Mouse (Mus musculus) Patski (cell line): Measurements from ENCODE around the gene Obp1a. TPM values are rescaled to one million over a fixed set of nuclear protein-coding genes. Genes with fewer than 3 reads are reported as not detected.

Experiments
- ATAC-seq: fragments of 100-300 bp; one replicate; pipeline ENCODE4 v1.8.0; 2021
- CTCF ChIA-PET: fragments of 350-600 bp; sonication (Branson Sonifier 250); formaldehyde crosslinking; loops from one replicate; lab custom pipeline; 2022; ENCODE audit warnings: inconsistent platforms; lab: Charles Lee
- POLR2A ChIA-PET: fragments of 350-600 bp; sonication (Branson Sonifier 250); formaldehyde crosslinking; loops from one replicate; lab custom pipeline; 2022; ENCODE audit warnings: antibody characterized with exemption, inconsistent platforms; lab: Charles Lee
- DNase-seq: peaks from one replicate; pipeline ENCODE4 v3.0.0-alpha.2; 2011; ENCODE audit warnings: low read depth, low spot score
- H3K27me3 ChIP-seq: fragments of 371-371 bp; one replicate; pipeline ENCODE4 v1.5.1; 2021
- CTCF ChIP-seq: fragments of 100-300 bp; IDR thresholded peaks from one replicate; pipeline ENCODE4 v1.5.1; 2021
- in situ Hi-C: fragments of 300-500 bp; cut with MboI; formaldehyde crosslinking; loops from 3 replicates; pipeline ENCODE4 v1.11.1; 2018; ENCODE audit warnings: low pct_unique_long_range_greater_than_20kb, mixed read lengths
- polyA plus RNA-seq: library from polyadenylated mRNA; unstranded; gene quantifications from one replicate; pipeline ENCODE4 v1.2.3, GENCODE M21; 2021

The Obp1a gene
- not detected for polyA plus RNA-seq

- CTCF ChIA-PET = no interaction called here
- DNase-seq (no peak), ATAC-seq (no peak)
- TF ChIP-seq CTCF = no peak
- in situ Hi-C loops = no loop called here
- H3K27me3 ChIP-seq = peaks cover 18% of the 10 kb centered on the region
- POLR2A ChIA-PET = no interaction called here
Measured at GRCm38 (mm10) chrX:78091274-78091673, at the start of gene Obp1a. Gene Obp1a, minus strand, starts transcription at chrX:78091374.

GRCm38 (mm10) chrX:78125167-78125566 lies 34.0 kb upstream of the Obp1a start, which contains the start of gene Gm5938:
Gene Gm5938, plus strand, starts transcription at chrX:78125467.
- no peak for TF ChIP-seq CTCF
- ATAC-seq (no peak), DNase-seq (no peak)
- POLR2A ChIA-PET = no interaction called here
- CTCF ChIA-PET = no interaction called here
- in situ Hi-C loops = no loop called here
- peaks cover 17% of the 10 kb centered on the region for H3K27me3 ChIP-seq

Other genes with a start within 250 kb of the Obp1a start
- gene Pbsn, start 237.8 kb downstream of the Obp1a start, polyA plus RNA-seq = not detected
- gene Gm14744, start 226.6 kb downstream of the Obp1a start, polyA plus RNA-seq = not detected
- not detected for gene 5430402E10Rik, start 166.3 kb downstream of the Obp1a start, polyA plus RNA-seq
- not detected for gene Gm5938, start 34.1 kb upstream of the Obp1a start, polyA plus RNA-seq
- not detected for gene Obp1b, start 95.4 kb upstream of the Obp1a start, polyA plus RNA-seq
- not detected for gene Gm14743, start 154.5 kb upstream of the Obp1a start, polyA plus RNA-seq